Mouse (Mus musculus) brain, embryonic 14.5 days (tissue): ENCODE measurements at regions not wholly inside any gene's neighbourhood (a gene's known extent, or its start where the extent isn't known, plus 50 kb on each side); places are given as distances from the start of the nearest gene placed in this dataset.

Experiments used
- CTCF ChIP-seq: fragments of 200-500 bp; IDR thresholded peaks from 2 replicates; pipeline ENCODE4 v1.5.1; 2012; ENCODE audit warnings: inconsistent platforms, mild to moderate bottlenecking, moderate library complexity, borderline replicate concordance; ENCODE audit not compliant: insufficient read depth, insufficient read length; ENCODE audit errors: extremely low read depth
- POLR2A ChIP-seq: fragments of 200-500 bp; IDR thresholded peaks from 2 replicates; pipeline ENCODE4 v1.6.1; 2012; ENCODE audit warnings: mild to moderate bottlenecking, inconsistent platforms, borderline replicate concordance; ENCODE audit not compliant: poor library complexity, insufficient read depth, insufficient read length, severe bottlenecking; ENCODE audit errors: extremely low read depth

GRCm38 (mm10) chr2:82828222-82828621 is 115.2 kb upstream of the Fsip2 start:
- TF ChIP-seq CTCF, result no peak
- no peak for TF ChIP-seq POLR2A
